Mouse (Mus musculus) erythroblast, adult 5-6 weeks (primary cell): ENCODE data around the gene Btbd35f14. TPM values are rescaled to one million over a fixed set of nuclear protein-coding genes. Genes with fewer than 3 reads are reported as not detected.
"Not testable (repeated sequence)": the region's sequence is repeated elsewhere in the genome, so short reads cannot be mapped to it uniquely, and the experiment has no call there.

Source experiments
- ATAC-seq: replicated peaks from 2 replicates; pipeline ENCODE4 v1.8.0; 2016; ENCODE audit warnings: moderate number of reproducible peaks, mild to moderate bottlenecking, moderate TSS enrichment, inconsistent platforms; ENCODE audit not compliant: poor library complexity, low FRiP score, severe bottlenecking
- total RNA-seq, 2 experiments: library from RNA; stranded (forward) in 1 of 2; stranded (reverse) in 1 of 2; fragments of 150-400 nt in 1 of 2; fragments of 200-764, 138-1000 nt in 1 of 2; gene quantifications; 2 replicates each; pipeline versions ENCODE4 v1.2.3 to v1.2.4; 2015 to 2017; ENCODE audit warnings: low replicate concordance in 2 of 2

Btbd35f14 gene
- total RNA-seq (2015; ENCODE audit: low replicate concordance) (not detected in 2 replicates), total RNA-seq (2017; ENCODE audit: low replicate concordance) (not detected in 2 replicates)

GRCm38 (mm10) chrX:33702249-33702648 is at the start of gene Btbd35f14:
TSS of gene Btbd35f14 (minus strand) at chrX:33702349.
- ATAC-seq, result not testable (repeated sequence)

DNA sequence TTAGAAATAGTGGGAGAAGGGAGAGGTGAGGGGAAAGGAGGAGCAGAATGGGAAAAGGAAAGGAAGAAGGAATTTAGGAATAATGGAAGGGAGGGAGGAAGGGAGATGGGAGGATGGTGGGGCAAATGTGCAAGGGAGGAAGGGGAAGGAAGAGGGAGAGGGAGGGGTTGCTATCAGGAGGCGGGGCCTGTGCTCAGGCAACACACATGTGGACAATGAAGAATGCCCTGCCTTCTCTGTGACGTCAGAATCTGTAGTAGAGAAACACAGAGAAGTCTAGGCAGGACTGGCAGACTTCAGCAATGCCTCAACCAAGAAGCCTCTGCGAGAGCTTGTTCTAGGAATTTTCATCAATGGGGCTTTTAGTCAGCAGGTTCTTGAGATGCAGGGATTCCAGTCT is 45.3 kb downstream of the Btbd35f14 start, which contains the start of gene Btbd35f13:
Btbd35f13 (plus strand) TSS at position 301 of the 400 bp plus-strand sequence.
- not testable (repeated sequence) for ATAC-seq

Other genes starting within 250 kb of the Btbd35f14 start
- not detected in 2 replicates for gene Btbd35f15, start 125.0 kb downstream of the Btbd35f14 start, total RNA-seq (2015; ENCODE audit: low replicate concordance)
- gene Btbd35f15, start 125.0 kb downstream of the Btbd35f14 start, total RNA-seq (2017; ENCODE audit: low replicate concordance), result not detected in 2 replicates
- gene Btbd35f13, start 45.2 kb downstream of the Btbd35f14 start, total RNA-seq (2015; ENCODE audit: low replicate concordance), result not detected in 2 replicates
- not detected in 2 replicates for gene Btbd35f13, start 45.2 kb downstream of the Btbd35f14 start, total RNA-seq (2017; ENCODE audit: low replicate concordance)